Mouse (Mus musculus) layer of hippocampus, postnatal 25 days (tissue): ENCODE measurements at regions not wholly inside any gene's neighbourhood (a gene's known extent, or its start where the extent isn't known, plus 50 kb on each side); places are given as distances from the start of the nearest gene placed in this dataset.
A peak's percentile ranks its signal among the peaks of the same experiment; 100 is the strongest.

Source experiments
- DNase-seq, 2 experiments: peaks; one replicate each; pipeline ENCODE4 v3.0.0; 2022; ENCODE audit warnings: mixed read lengths in 2 of 2, low spot score in 1 of 2; ENCODE audit errors: extremely low spot score in 1 of 2

- DNase-seq, result no peak
Observed at GRCm38 (mm10) chrX:11893606-11894279, 266.4 kb downstream of the Bcor start.

GRCm38 (mm10) chrX:11894280-11894662 lies 265.9 kb downstream of the Bcor start:
- DNase-seq, result no peak

GRCm38 (mm10) chrX:11895396-11895795 lies 264.8 kb downstream of the Bcor start:
- no peak for DNase-seq

- no peak for DNase-seq
Observed at GRCm38 (mm10) chrX:11898280-11898679, 261.9 kb downstream of the Bcor start.

- no peak for DNase-seq
Observed at GRCm38 (mm10) chrX:11899051-11899450, 261.1 kb downstream of the Bcor start.

- DNase-seq, result no peak
Observed at GRCm38 (mm10) chrX:11899914-11900313, 260.2 kb downstream of the Bcor start.

GRCm38 (mm10) chrX:11901791-11902190 lies 258.4 kb downstream of the Bcor start:
- no peak for DNase-seq

GRCm38 (mm10) chrX:11903116-11903700 lies 256.9 kb downstream of the Bcor start:
- DNase-seq, result no peak

- DNase-seq, result no peak
Observed at GRCm38 (mm10) chrX:11905231-11905630, 254.9 kb downstream of the Bcor start.

GRCm38 (mm10) chrX:11907167-11907566 lies 253.0 kb downstream of the Bcor start:
- no peak for DNase-seq

- DNase-seq, result no peak
Observed at GRCm38 (mm10) chrX:11915984-11916383, 244.2 kb downstream of the Bcor start.

GRCm38 (mm10) chrX:11920231-11920630 lies 239.9 kb downstream of the Bcor start:
- no peak for DNase-seq

GRCm38 (mm10) chrX:11924639-11925302 lies 235.4 kb downstream of the Bcor start:
- DNase-seq, result no peak

GRCm38 (mm10) chrX:11926868-11927535 lies 233.2 kb downstream of the Bcor start:
- no peak for DNase-seq

GRCm38 (mm10) chrX:11929448-11929847 lies 230.7 kb downstream of the Bcor start:
- DNase-seq, result no peak

- no peak for DNase-seq
Observed at GRCm38 (mm10) chrX:11931432-11931831, 228.7 kb downstream of the Bcor start.

GRCm38 (mm10) chrX:11935337-11935736 lies 224.8 kb downstream of the Bcor start:
- DNase-seq, result peak in 1 of 2 experiments; percentile 17

- DNase-seq, result no peak
Observed at GRCm38 (mm10) chrX:11940246-11940645, 219.9 kb downstream of the Bcor start.

GRCm38 (mm10) chrX:11943367-11943766 lies 216.8 kb downstream of the Bcor start:
- no peak for DNase-seq

- DNase-seq, result no peak
Observed at GRCm38 (mm10) chrX:11944574-11944973, 215.6 kb downstream of the Bcor start.

- no peak for DNase-seq
Observed at GRCm38 (mm10) chrX:11945280-11945679, 214.9 kb downstream of the Bcor start.
